Mouse (Mus musculus) stomach, postnatal 0 days (tissue): ENCODE data around the gene Sema4f. TPM values are rescaled to one million over a fixed set of nuclear protein-coding genes. Genes with fewer than 3 reads are reported as not detected.
A peak's percentile ranks its signal among the peaks of the same experiment; 100 is the strongest.

Experiments
- ATAC-seq: fragments of 200-750 bp; cut with Nextera tagmentation; 2 replicates; pipeline ENCODE4 v1.8.0; 2017; ENCODE audit not compliant: low FRiP score, low TSS enrichment
- DNase-seq: peaks from one replicate; pipeline ENCODE4 v3.0.0-alpha.2; 2016; ENCODE audit warnings: low spot score
- H3K27ac ChIP-seq: fragments of 300-500 bp; sonication (generic); replicated peaks from 2 replicates; pipeline ENCODE4 v1.5.1; 2014; ENCODE audit warnings: mild to moderate bottlenecking, control low read depth
- H3K27me3 ChIP-seq: fragments of 300-500 bp; sonication (generic); 2 replicates; pipeline ENCODE4 v1.6.1; 2014; ENCODE audit warnings: low read length; ENCODE audit not compliant: control insufficient read depth, insufficient read depth
- H3K36me3 ChIP-seq: fragments of 300-500 bp; sonication (generic); 2 replicates; pipeline ENCODE4 v1.6.1; 2014; ENCODE audit warnings: low read length, mixed read lengths; ENCODE audit not compliant: control insufficient read depth, insufficient read depth
- H3K4me1 ChIP-seq: fragments of 300-500 bp; sonication (generic); replicated peaks from 2 replicates; pipeline ENCODE4 v1.6.1; 2014; ENCODE audit warnings: antibody characterized with exemption; ENCODE audit not compliant: control insufficient read depth, insufficient read depth
- H3K4me2 ChIP-seq: fragments of 300-500 bp; sonication (generic); replicated peaks from 2 replicates; pipeline ENCODE4 v1.6.1; 2014; ENCODE audit warnings: low read depth, mild to moderate bottlenecking, control low read depth, moderate library complexity
- H3K4me3 ChIP-seq: fragments of 300-500 bp; sonication (generic); 2 replicates; pipeline ENCODE4 v1.5.1; 2014; ENCODE audit warnings: low read depth, low read length, control low read depth
- H3K9ac ChIP-seq: fragments of 300-500 bp; sonication (generic); 2 replicates; pipeline ENCODE4 v1.6.1; 2014; ENCODE audit warnings: mild to moderate bottlenecking, low read length, control low read depth, mixed read lengths
- H3K9me3 ChIP-seq: fragments of 300-500 bp; sonication (generic); 2 replicates; pipeline ENCODE4 v1.6.1; 2016; ENCODE audit warnings: low read length; ENCODE audit not compliant: control insufficient read depth
- CTCF ChIP-seq: IDR thresholded peaks from 2 replicates; pipeline ENCODE4 v1.5.1; 2016; ENCODE audit warnings: antibody characterized with exemption, low read depth, mild to moderate bottlenecking, moderate library complexity
- EP300 ChIP-seq: optimal IDR thresholded peaks from 2 replicates; pipeline ENCODE3; 2016; ENCODE audit warnings: antibody characterized with exemption
- WGBS: fragments of 180-500 bp; shearing (Covaris S2); extraction: QIAGEN DNeasy Blood & Tissue Kit; methylation state at CpG from one replicate; pipeline ENCODE4 v1.1.7; 2014; 5-methylcytosine and 5-hydroxymethylcytosine counted together
- polyA plus RNA-seq: library from polyadenylated mRNA; unstranded; fragments of >200 nt; fragmentation: Nextera tagmentation; extraction: Ambion mirVana; gene quantifications from 2 replicates; pipeline ENCODE4 v1.2.1, GENCODE M21; 2015

Sema4f gene
- polyA plus RNA-seq, 1 experiment from 2014 or later = 0.58 TPM

DNA sequence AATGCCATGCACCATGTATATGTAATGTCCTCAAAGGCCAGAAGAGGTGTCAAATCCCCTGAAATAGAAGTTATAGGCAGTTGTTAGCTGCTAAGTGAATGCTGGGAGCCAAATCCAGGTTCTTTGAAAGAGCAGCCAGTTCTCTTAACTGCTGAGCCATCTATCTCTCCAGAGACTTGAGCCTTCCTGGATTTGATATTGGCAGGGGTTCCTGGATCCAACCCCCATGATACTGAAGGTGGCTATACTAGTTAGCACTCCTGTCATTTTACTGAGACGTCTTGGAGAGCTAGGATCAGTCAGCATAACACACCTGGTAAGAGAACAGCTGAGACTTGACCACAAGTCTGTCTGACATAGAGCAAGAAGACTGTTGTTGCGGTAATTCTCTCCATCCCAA, 54.1 kb downstream of the Sema4f start:
- TF ChIP-seq CTCF (no peak), EP300 (no peak)
- DNase-seq (no peak), ATAC-seq (no peak)
- no peak overlapping the region for H3K4me2 ChIP-seq
- WGBS = 81% methylated on average over 2 of the region's 2 CpGs
- no peaks in the 10 kb centered on the region for H3K4me1 ChIP-seq
- H3K4me3 ChIP-seq = no peak overlapping the region
- no peaks in the 10 kb centered on the region for H3K27me3 ChIP-seq
- H3K36me3 ChIP-seq = no peaks in the 10 kb centered on the region
- H3K27ac ChIP-seq = no peak overlapping the region
- no peaks in the 10 kb centered on the region for H3K9me3 ChIP-seq
- no peak overlapping the region for H3K9ac ChIP-seq

DNA sequence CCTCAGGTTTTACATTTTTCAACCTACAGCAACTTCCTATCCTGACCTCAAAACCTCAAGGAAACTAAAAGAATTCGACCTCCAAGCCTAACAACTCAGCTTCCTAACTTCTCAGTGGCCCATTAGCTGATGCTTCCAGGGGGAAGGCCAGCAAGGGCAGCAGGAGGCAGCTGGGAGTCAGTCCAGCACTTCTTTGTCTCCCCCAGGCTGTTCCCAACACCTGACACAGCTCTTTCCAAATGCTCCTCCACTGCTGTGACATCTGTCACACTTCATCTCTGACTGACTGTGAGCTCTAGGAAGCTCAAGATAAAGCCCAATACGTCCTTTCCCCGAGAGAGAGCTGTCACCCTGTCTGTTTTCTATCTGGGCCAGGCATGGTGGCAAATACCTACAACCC, 55.0 kb downstream of the Sema4f start:
- WGBS = 66% methylated on average over 3 of the region's 3 CpGs
- Histone ChIP-seq H3K27ac (no peak overlapping the region), H3K36me3 (no peaks in the 10 kb centered on the region), H3K4me2 (no peak overlapping the region), H3K4me3 (no peak overlapping the region), H3K27me3 (no peaks in the 10 kb centered on the region), H3K4me1 (no peaks in the 10 kb centered on the region), H3K9me3 (no peaks in the 10 kb centered on the region), H3K9ac (no peak overlapping the region)
- TF ChIP-seq CTCF (no peak), EP300 (no peak)
- DNase-seq = no peak
- ATAC-seq = no peak

DNA sequence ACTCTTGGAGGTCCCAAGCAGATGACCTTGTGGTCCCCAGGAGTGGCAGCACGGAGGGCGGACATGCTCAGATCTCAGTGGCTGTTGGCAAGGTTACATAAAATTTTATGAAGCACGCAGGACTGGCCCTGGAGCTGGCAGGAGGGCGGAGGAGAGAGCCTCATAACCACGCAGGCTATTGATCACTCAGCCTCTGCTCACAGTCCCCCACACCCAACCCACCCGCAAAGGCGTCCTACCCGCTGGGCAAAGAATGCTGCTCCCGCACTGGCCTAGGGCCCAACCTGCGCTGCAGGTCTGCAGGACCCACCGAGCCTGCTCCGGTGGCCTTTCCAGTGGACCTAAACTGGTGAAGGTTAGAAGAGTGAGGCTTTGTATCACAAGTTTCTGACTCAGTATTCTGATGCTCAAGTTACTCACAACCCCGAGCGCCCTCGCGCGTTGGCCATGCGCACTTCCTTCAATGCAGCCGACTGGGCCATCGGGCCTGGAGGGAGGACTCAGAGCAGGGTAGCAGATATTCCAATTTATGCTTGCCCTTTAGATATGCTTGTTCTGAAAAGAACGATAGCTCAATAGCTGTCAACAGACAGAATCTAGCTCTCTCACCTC, 58.0 kb downstream of the Sema4f start:
- H3K27me3 ChIP-seq = no peaks in the 10 kb centered on the region
- H3K4me3 ChIP-seq = no peak overlapping the region
- no peaks in the 10 kb centered on the region for H3K9me3 ChIP-seq
- H3K36me3 ChIP-seq = no peaks in the 10 kb centered on the region
- no peaks in the 10 kb centered on the region for H3K4me1 ChIP-seq
- DNase-seq (peak; percentile 84), ATAC-seq (peak; percentile 74)
- WGBS = 39% methylated on average over 21 of the region's 21 CpGs
- H3K4me2 ChIP-seq = no peak overlapping the region
- peak; percentile 81 for TF ChIP-seq CTCF
- TF ChIP-seq EP300 = no peak
- H3K9ac ChIP-seq = no peak overlapping the region
- H3K27ac ChIP-seq = peak overlapping the region; percentile 40; the same call in 1 of the 2 replicates

DNA sequence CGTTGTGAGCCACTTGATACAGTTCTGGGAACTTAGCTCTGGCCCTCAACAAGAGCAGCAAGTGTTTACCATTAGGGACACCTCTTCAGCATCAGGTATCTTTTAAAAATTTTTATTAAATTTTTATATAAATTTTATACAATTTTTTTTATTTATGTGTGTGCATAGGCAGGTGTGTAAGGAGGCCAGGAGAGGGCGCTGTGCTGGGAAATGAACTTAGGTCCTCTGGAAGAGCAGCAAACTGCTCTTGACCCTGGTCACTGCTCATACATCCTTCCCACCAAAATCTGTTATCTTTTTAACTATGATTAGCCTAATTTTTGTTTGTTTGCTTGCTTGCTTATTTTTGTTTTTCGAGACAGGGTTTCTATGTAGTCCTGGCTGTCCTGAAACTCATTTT, 58.8 kb downstream of the Sema4f start:
- WGBS = 81% methylated on average over 3 of the region's 3 CpGs
- H3K4me2 ChIP-seq = no peak overlapping the region

DNA sequence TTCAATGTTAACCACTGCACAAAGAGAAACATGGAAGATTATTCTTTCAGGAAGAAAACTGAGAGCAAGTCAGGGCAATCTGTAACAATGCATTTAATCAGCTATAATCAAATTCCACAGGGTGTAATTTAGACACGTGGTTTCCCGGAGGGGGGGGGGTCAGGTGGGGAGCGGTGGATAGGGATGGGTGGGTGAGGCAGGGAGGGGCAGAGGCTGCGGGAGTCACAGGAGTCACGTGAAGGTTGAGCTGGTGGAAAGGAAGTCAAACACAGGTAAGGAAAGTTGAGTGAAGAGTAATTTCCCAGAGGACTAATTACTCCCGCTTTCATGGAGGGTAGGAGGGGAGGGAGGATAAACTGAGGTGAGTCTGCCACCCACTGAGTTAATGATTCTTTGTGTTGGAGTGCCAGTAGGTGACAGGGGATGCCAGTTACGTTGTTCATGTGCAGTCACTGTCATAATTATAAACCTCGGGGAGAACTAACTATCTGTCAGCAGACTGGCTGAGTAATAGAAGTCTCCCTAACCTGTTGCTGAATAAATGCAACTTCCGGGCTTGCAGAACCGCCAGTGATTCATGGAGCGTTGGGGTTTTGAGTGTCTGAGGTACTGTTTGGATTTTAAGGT, 60.0 kb downstream of the Sema4f start:
- Histone ChIP-seq H3K9me3 (no peaks in the 10 kb centered on the region), H3K9ac (no peak overlapping the region), H3K27ac (peak overlapping the region; percentile 73), H3K4me3 (no peak overlapping the region), H3K4me2 (peak overlapping the region; percentile 27; the same call in 1 of the 2 replicates), H3K27me3 (no peaks in the 10 kb centered on the region), H3K4me1 (no peaks in the 10 kb centered on the region), H3K36me3 (no peaks in the 10 kb centered on the region)
- DNase-seq = peak; percentile 74
- 33% methylated on average over 11 of the region's 11 CpGs for WGBS
- TF ChIP-seq CTCF (no peak), EP300 (no peak)
- ATAC-seq = peak; percentile 50

More for the DNA sequence above, 58.8 kb downstream of the Sema4f start:
- Histone ChIP-seq H3K4me1 (no peaks in the 10 kb centered on the region), H3K9me3 (no peaks in the 10 kb centered on the region), H3K4me3 (no peak overlapping the region), H3K36me3 (no peaks in the 10 kb centered on the region), H3K27ac (no peak overlapping the region), H3K9ac (no peak overlapping the region), H3K27me3 (no peaks in the 10 kb centered on the region)
- peak; percentile 58 for DNase-seq
- TF ChIP-seq EP300 (no peak), CTCF (peak; percentile 56)
- ATAC-seq = no peak

DNA sequence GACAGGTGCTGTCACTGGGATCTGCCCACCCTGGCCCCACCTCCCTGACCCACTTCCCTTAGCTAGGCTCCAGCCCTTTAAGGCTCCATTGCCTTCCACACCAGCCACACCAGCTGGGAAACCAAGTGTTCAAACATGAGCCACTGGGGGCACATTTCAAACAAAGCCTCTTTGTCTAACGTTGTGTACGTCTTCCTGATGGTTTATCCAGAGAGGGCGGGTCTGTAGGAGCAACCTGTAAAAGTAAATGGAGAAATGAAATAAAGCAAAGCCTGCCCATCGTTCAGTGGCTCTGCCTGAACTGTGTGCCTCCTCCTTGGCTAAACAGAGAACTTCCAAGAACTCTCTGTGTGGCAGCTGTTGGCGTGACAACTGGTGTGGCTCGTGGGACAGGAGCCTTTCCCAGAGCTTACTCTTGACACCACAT, 64.0 kb downstream of the Sema4f start:
- Histone ChIP-seq H3K4me2 (no peak overlapping the region), H3K27me3 (no peaks in the 10 kb centered on the region), H3K9me3 (no peaks in the 10 kb centered on the region), H3K27ac (peak overlapping the region; percentile 37; the same call in 1 of the 2 replicates), H3K4me1 (no peaks in the 10 kb centered on the region), H3K9ac (no peak overlapping the region), H3K4me3 (no peak overlapping the region), H3K36me3 (no peaks in the 10 kb centered on the region)
- WGBS = 35% methylated on average over 6 of the region's 6 CpGs
- DNase-seq = peak; percentile 73
- peak; percentile 89 for ATAC-seq
- peak; percentile 27 for TF ChIP-seq CTCF
- TF ChIP-seq EP300 = no peak
